Mouse (Mus musculus): Measurements from ENCODE around the gene Gas2l3. TPM values are rescaled to one million over a fixed set of nuclear protein-coding genes. Genes with fewer than 3 reads are reported as not detected.

Gas2l3 gene
- polyA plus RNA-seq, 1 experiment from 2014 or later, result 8.9 TPM

GRCm38 (mm10) chr10:89458770-89459169, 15.0 kb upstream of the Gas2l3 start:
- Histone ChIP-seq H3K9me3 (ENCODE audit: control insufficient read depth, low read length) (no peaks in the 10 kb centered on the region), H3K4me2 (no peak overlapping the region), H3K27me3 (ENCODE audit: control insufficient read depth, insufficient read depth, low read length) (no peaks in the 10 kb centered on the region), H3K4me3 (ENCODE audit: low read depth, low read length) (no peak overlapping the region), H3K4me1 (ENCODE audit: control insufficient read depth, insufficient read depth, low read length) (no peaks in the 10 kb centered on the region), H3K36me3 (ENCODE audit: control insufficient read depth, insufficient read depth, low read length) (no peaks in the 10 kb centered on the region), H3K27ac (ENCODE audit: low read depth, low read length) (no peak overlapping the region), H3K9ac (ENCODE audit: low read length) (no peak overlapping the region)
- DNase-seq (ENCODE audit: low spot score, missing footprints), result no peak
- 78% methylated on average over 3 of the region's 3 CpGs for WGBS
- ATAC-seq (ENCODE audit: low FRiP score), result no peak

- DNase-seq (ENCODE audit: low spot score, missing footprints), result no peak
- H3K4me3 ChIP-seq (ENCODE audit: low read depth, low read length), result no peak overlapping the region
- no peak for ATAC-seq (ENCODE audit: low FRiP score)
- H3K27me3 ChIP-seq (ENCODE audit: control insufficient read depth, insufficient read depth, low read length), result no peaks in the 10 kb centered on the region
- no peak overlapping the region for H3K27ac ChIP-seq (ENCODE audit: low read depth, low read length)
- H3K4me2 ChIP-seq, result no peak overlapping the region
- no peaks in the 10 kb centered on the region for H3K36me3 ChIP-seq (ENCODE audit: control insufficient read depth, insufficient read depth, low read length)
- H3K4me1 ChIP-seq (ENCODE audit: control insufficient read depth, insufficient read depth, low read length), result no peaks in the 10 kb centered on the region
- H3K9me3 ChIP-seq (ENCODE audit: control insufficient read depth, low read length), result no peaks in the 10 kb centered on the region
- no peak overlapping the region for H3K9ac ChIP-seq (ENCODE audit: low read length)
- WGBS, result 90% methylated on average over 3 of the region's 3 CpGs
Measured at GRCm38 (mm10) chr10:89453794-89454193, 10.0 kb upstream of the Gas2l3 start.

GRCm38 (mm10) chr10:89453068-89453641, 9.4 kb upstream of the Gas2l3 start:
- Histone ChIP-seq H3K27ac (ENCODE audit: low read depth, low read length) (no peak overlapping the region), H3K36me3 (ENCODE audit: control insufficient read depth, insufficient read depth, low read length) (no peaks in the 10 kb centered on the region), H3K4me1 (ENCODE audit: control insufficient read depth, insufficient read depth, low read length) (no peaks in the 10 kb centered on the region), H3K4me2 (no peak overlapping the region), H3K9ac (ENCODE audit: low read length) (no peak overlapping the region), H3K9me3 (ENCODE audit: control insufficient read depth, low read length) (no peaks in the 10 kb centered on the region), H3K4me3 (ENCODE audit: low read depth, low read length) (no peak overlapping the region), H3K27me3 (ENCODE audit: control insufficient read depth, insufficient read depth, low read length) (no peaks in the 10 kb centered on the region)
- WGBS, result 84% methylated on average over 15 of the region's 15 CpGs
- ATAC-seq (ENCODE audit: low FRiP score) (no peak), DNase-seq (ENCODE audit: low spot score, missing footprints) (no peak)

GRCm38 (mm10) chr10:89450411-89450810, 6.6 kb upstream of the Gas2l3 start:
- no peak overlapping the region for H3K9ac ChIP-seq (ENCODE audit: low read length)
- H3K4me2 ChIP-seq, result no peak overlapping the region
- no peak overlapping the region for H3K4me3 ChIP-seq (ENCODE audit: low read depth, low read length)
- H3K9me3 ChIP-seq (ENCODE audit: control insufficient read depth, low read length), result no peaks in the 10 kb centered on the region
- no peak overlapping the region for H3K27ac ChIP-seq (ENCODE audit: low read depth, low read length)
- WGBS, result 88% methylated on average over 10 of the region's 10 CpGs
- H3K36me3 ChIP-seq (ENCODE audit: control insufficient read depth, insufficient read depth, low read length), result no peaks in the 10 kb centered on the region
- H3K27me3 ChIP-seq (ENCODE audit: control insufficient read depth, insufficient read depth, low read length), result no peaks in the 10 kb centered on the region; the same call in 1 of the 2 replicates
- ATAC-seq (ENCODE audit: low FRiP score) (no peak), DNase-seq (ENCODE audit: low spot score, missing footprints) (no peak)
- H3K4me1 ChIP-seq (ENCODE audit: control insufficient read depth, insufficient read depth, low read length), result no peaks in the 10 kb centered on the region

- H3K36me3 ChIP-seq (ENCODE audit: control insufficient read depth, insufficient read depth, low read length), result no peaks in the 10 kb centered on the region
- H3K4me2 ChIP-seq, result peak overlapping the region; percentile 45
- H3K27me3 ChIP-seq (ENCODE audit: control insufficient read depth, insufficient read depth, low read length), result peaks cover 28% of the 10 kb centered on the region
- peak overlapping the region; percentile 60 for H3K4me3 ChIP-seq (ENCODE audit: low read depth, low read length)
- H3K9me3 ChIP-seq (ENCODE audit: control insufficient read depth, low read length), result no peaks in the 10 kb centered on the region
- H3K4me1 ChIP-seq (ENCODE audit: control insufficient read depth, insufficient read depth, low read length), result peaks cover 5% of the 10 kb centered on the region; the same call in 1 of the 2 replicates
- ATAC-seq (ENCODE audit: low FRiP score) (no peak), DNase-seq (ENCODE audit: low spot score, missing footprints) (peak; percentile 84)
- WGBS, result 32% methylated on average over 3 of the region's 3 CpGs
- 0 out of 2 replicates have a peak overlapping the region, but pooled peaks have one; percentile 48 for H3K9ac ChIP-seq (ENCODE audit: low read length)
- no peak overlapping the region for H3K27ac ChIP-seq (ENCODE audit: low read depth, low read length)
Measured at GRCm38 (mm10) chr10:89444381-89444780, 614 bp upstream of the Gas2l3 start.

- Histone ChIP-seq H3K27me3 (ENCODE audit: control insufficient read depth, insufficient read depth, low read length) (peaks cover 37% of the 10 kb centered on the region), H3K27ac (ENCODE audit: low read depth, low read length) (no peak overlapping the region), H3K4me1 (ENCODE audit: control insufficient read depth, insufficient read depth, low read length) (peaks cover 5% of the 10 kb centered on the region; the same call in 1 of the 2 replicates), H3K9ac (ENCODE audit: low read length) (peak overlapping the region; percentile 48), H3K4me3 (ENCODE audit: low read depth, low read length) (peak overlapping the region; percentile 60), H3K9me3 (ENCODE audit: control insufficient read depth, low read length) (no peaks in the 10 kb centered on the region), H3K36me3 (ENCODE audit: control insufficient read depth, insufficient read depth, low read length) (no peaks in the 10 kb centered on the region), H3K4me2 (peak overlapping the region; percentile 45)
- WGBS, result 1% methylated on average over 17 of the region's 17 CpGs
- ATAC-seq (ENCODE audit: low FRiP score) (peak; percentile 25; the same call in 1 of the 2 replicates), DNase-seq (ENCODE audit: low spot score, missing footprints) (no peak)
Measured at GRCm38 (mm10) chr10:89443115-89443622, 598 bp downstream of the Gas2l3 start.

- no peak overlapping the region; the same call in 1 of the 2 replicates for H3K9ac ChIP-seq (ENCODE audit: low read length)
Measured at GRCm38 (mm10) chr10:89442640-89443039, 1.1 kb downstream of the Gas2l3 start.

GRCm38 (mm10) chr10:89441961-89442360, 1.8 kb downstream of the Gas2l3 start:
- ATAC-seq (ENCODE audit: low FRiP score) (no peak), DNase-seq (ENCODE audit: low spot score, missing footprints) (peak; percentile 59)
- no peak overlapping the region for H3K4me2 ChIP-seq
- no peak overlapping the region for H3K9ac ChIP-seq (ENCODE audit: low read length)
- H3K4me3 ChIP-seq (ENCODE audit: low read depth, low read length), result no peak overlapping the region
- H3K9me3 ChIP-seq (ENCODE audit: control insufficient read depth, low read length), result no peaks in the 10 kb centered on the region
- peaks cover 50% of the 10 kb centered on the region for H3K27me3 ChIP-seq (ENCODE audit: control insufficient read depth, insufficient read depth, low read length)
- H3K36me3 ChIP-seq (ENCODE audit: control insufficient read depth, insufficient read depth, low read length), result no peaks in the 10 kb centered on the region
- WGBS, result 90% methylated on average over 3 of the region's 3 CpGs
- H3K27ac ChIP-seq (ENCODE audit: low read depth, low read length), result no peak overlapping the region
- peaks cover 7% of the 10 kb centered on the region; the same call in 1 of the 2 replicates for H3K4me1 ChIP-seq (ENCODE audit: control insufficient read depth, insufficient read depth, low read length)

More at GRCm38 (mm10) chr10:89442640-89443039, 1.1 kb downstream of the Gas2l3 start:
- Histone ChIP-seq H3K27me3 (ENCODE audit: control insufficient read depth, insufficient read depth, low read length) (peaks cover 43% of the 10 kb centered on the region), H3K36me3 (ENCODE audit: control insufficient read depth, insufficient read depth, low read length) (no peaks in the 10 kb centered on the region), H3K4me3 (ENCODE audit: low read depth, low read length) (peak overlapping the region; percentile 60), H3K27ac (ENCODE audit: low read depth, low read length) (no peak overlapping the region), H3K9me3 (ENCODE audit: control insufficient read depth, low read length) (no peaks in the 10 kb centered on the region), H3K4me1 (ENCODE audit: control insufficient read depth, insufficient read depth, low read length) (peaks cover 7% of the 10 kb centered on the region; the same call in 1 of the 2 replicates), H3K4me2 (peak overlapping the region; percentile 45)
- DNase-seq (ENCODE audit: low spot score, missing footprints), result no peak
- 35% methylated on average over 4 of the region's 4 CpGs for WGBS
- no peak for ATAC-seq (ENCODE audit: low FRiP score)

- H3K36me3 ChIP-seq (ENCODE audit: control insufficient read depth, insufficient read depth, low read length), result no peaks in the 10 kb centered on the region
- peaks cover 14% of the 10 kb centered on the region for H3K4me1 ChIP-seq (ENCODE audit: control insufficient read depth, insufficient read depth, low read length)
- ATAC-seq (ENCODE audit: low FRiP score) (no peak), DNase-seq (ENCODE audit: low spot score, missing footprints) (peak; percentile 65)
- no peak overlapping the region for H3K9ac ChIP-seq (ENCODE audit: low read length)
- H3K4me3 ChIP-seq (ENCODE audit: low read depth, low read length), result no peak overlapping the region
- no peak overlapping the region for H3K27ac ChIP-seq (ENCODE audit: low read depth, low read length)
- peaks cover 59% of the 10 kb centered on the region for H3K27me3 ChIP-seq (ENCODE audit: control insufficient read depth, insufficient read depth, low read length)
- no peak overlapping the region for H3K4me2 ChIP-seq
- 86% methylated on average over 7 of the region's 7 CpGs for WGBS
- H3K9me3 ChIP-seq (ENCODE audit: control insufficient read depth, low read length), result no peaks in the 10 kb centered on the region
Measured at GRCm38 (mm10) chr10:89439380-89439779, 4.4 kb downstream of the Gas2l3 start.

Data from midbrain, embryonic 11.5 days (tissue).